Comparison of ENCODE assay signal across 19 mouse cellular contexts in the genomic region with DNA sequence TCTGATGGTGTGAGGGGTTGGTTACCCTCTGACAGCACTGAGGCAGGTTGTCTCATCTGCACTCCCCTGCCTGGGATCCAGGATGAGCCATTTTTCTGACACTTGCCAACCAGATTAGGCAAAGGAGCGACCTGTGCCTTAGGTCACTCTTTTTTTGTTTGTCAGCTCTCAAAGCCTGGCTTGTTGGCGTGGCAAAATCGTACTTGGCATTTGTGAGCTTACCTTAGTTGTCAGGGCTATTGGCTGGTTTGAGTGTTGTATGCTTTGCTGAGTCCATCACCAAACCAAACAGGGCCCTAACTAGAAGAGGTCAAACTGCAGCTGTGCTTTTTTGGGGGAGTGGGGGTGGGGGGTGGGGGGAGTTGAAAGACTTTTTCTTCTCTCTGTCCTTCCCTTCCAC. TPM values are rescaled to one million over a fixed set of nuclear protein-coding genes. Genes with fewer than 3 reads are reported as not detected.
DNase-seq lines count a peak whose midpoint lies in the region; ATAC-seq and TF ChIP-seq lines count a peak whose summit lies in the region.
"Had no signal": no experiment of that assay in that cellular context is flagged by ENCODE, and none has a peak within 500 bp of the region (broad histone marks: within the 10 kb centered on the region; RNA-seq: fewer than 3 reads in every experiment).

No protein-coding gene starts in this region.

- H3K4me1 ChIP-seq in liver, adult 2 months (ENCODE audit: control insufficient read depth, insufficient read depth, low read length) = peaks cover 39% of the 10 kb centered on the region
- H3K4me1 ChIP-seq in liver, embryonic 12.5 days = peaks cover 6% of the 10 kb centered on the region; the same call in 1 of the 2 replicates

- no peak for ATAC-seq in liver, embryonic 12.5 days
- ATAC-seq: activated CD4-positive, CD25-positive, alpha-beta regulatory T cell, adult 4 months; CD4-positive, CD25-positive, alpha-beta regulatory T cell, adult 4 months; Patski had no signal

- H3K79me2 ChIP-seq in liver, adult 2 months (ENCODE audit: control insufficient read depth, insufficient read depth, low read length) = peaks cover 27% of the 10 kb centered on the region

- TF ChIP-seq CTCF in liver, adult 2 months (IDR thresholded peaks at IDR 0.05; ENCODE audit: low read depth, low read length) = no peak

- 31% methylated on average over 3 of the region's 3 CpGs for WGBS in liver, adult 2 months
- 62% methylated on average over 3 of the region's 3 CpGs for WGBS in liver, embryonic 12.5 days (ENCODE audit: insufficient replicate concordance)

- no peak for TF ChIP-seq POLR2A in liver, adult 2 months (IDR thresholded peaks at IDR 0.05; ENCODE audit: extremely low read depth, insufficient read depth, low read length)

- peak; percentile 99 for DNase-seq in liver, adult 2 months (ENCODE audit: extremely low read depth, low read depth, low spot score)
- DNase-seq: adrenal gland, adult 2 months; adrenal gland, adult 8-10 months; adrenal gland, postnatal 10 days; adrenal gland, postnatal 14 days; adrenal gland, postnatal 25 days; adrenal gland, postnatal 36 days; B cell, adult 2 months; cerebellum, adult 11 months; cerebellum, adult 11-12 months; cerebellum, adult 18-20 months; cerebellum, adult 2 months had no signal

- peaks cover 9% of the 10 kb centered on the region; the same call in 1 of the 2 replicates for H3K36me3 ChIP-seq in liver, adult 2 months (ENCODE audit: control insufficient read depth, insufficient read depth, low read length)
- no peaks in the 10 kb centered on the region for H3K36me3 ChIP-seq in liver, embryonic 12.5 days
- H3K36me3 ChIP-seq: G1E had no signal

- peak overlapping the region; percentile 90 for H3K27ac ChIP-seq in liver, adult 2 months (replicated peaks; ENCODE audit: insufficient read depth, low read depth, low read length)
- no peak overlapping the region for H3K27ac ChIP-seq in liver, embryonic 12.5 days

- H3K4me2 ChIP-seq in liver, embryonic 12.5 days = no peak overlapping the region

- no peak overlapping the region for H3K4me3 ChIP-seq in liver, adult 2 months (ENCODE audit: insufficient read depth, low read depth, low read length)
- no peak overlapping the region for H3K4me3 ChIP-seq in liver, embryonic 12.5 days

- no peaks in the 10 kb centered on the region for H3K9me3 ChIP-seq in liver, embryonic 12.5 days (replicated peaks)
- H3K9me3 ChIP-seq: G1E had no signal

- H3K9ac ChIP-seq in liver, adult 2 months (ENCODE audit: low read depth, low read length) = peak overlapping the region; percentile 40
- H3K9ac ChIP-seq in liver, embryonic 12.5 days = no peak overlapping the region

- H3K27me3 ChIP-seq in liver, adult 2 months (ENCODE audit: control insufficient read depth, insufficient read depth, low read length) = no peaks in the 10 kb centered on the region
- peaks cover 7% of the 10 kb centered on the region for H3K27me3 ChIP-seq in liver, embryonic 12.5 days (replicated peaks)
- H3K27me3 ChIP-seq: CH12.LX had no signal

RNA-seq across cellular contexts. Expression of gene Cyp27a1, which starts 5.9 kb away (rescaled TPM):
- total RNA-seq in liver, adult 2 months (2014; rRNA removed) = 501 and 607 TPM in 2 replicates
- 223 and 259 TPM in 2 replicates for polyA plus RNA-seq in liver, adult 2 months (2012; rRNA removed)
- 2.3 and 2.8 TPM in 2 replicates for polyA plus RNA-seq in liver, embryonic 12.5 days (2016; fragmentation: Nextera tagmentation; extraction: Ambion mirVana)
- total RNA-seq: CH12.LX, MEL had no signal
- polyA plus RNA-seq: CD4-positive, CD25-positive, alpha-beta regulatory T cell, adult 4 months; G1E; Patski had no signal

RNA-seq across cellular contexts. Expression of gene Prkag3, which starts 29.7 kb away (rescaled TPM):
- 0.07 and 0.28 TPM in 2 replicates for total RNA-seq in liver, adult 2 months (2014; rRNA removed)
- polyA plus RNA-seq in liver, adult 2 months (2012; rRNA removed) = 0.02 TPM in 1 of 2 replicates, not detected in the other
- 0.13 TPM in 1 of 2 replicates, not detected in the other for polyA plus RNA-seq in liver, embryonic 12.5 days (2016; fragmentation: Nextera tagmentation; extraction: Ambion mirVana)
- total RNA-seq: adrenal gland, postnatal 25 days; G1E; MEL had no signal
- polyA plus RNA-seq: activated CD4-positive, CD25-positive, alpha-beta regulatory T cell, adult 4 months; CD4-positive, CD25-positive, alpha-beta regulatory T cell, adult 4 months; G1E; Patski had no signal

RNA-seq across cellular contexts. Expression of gene Wnt6, which starts 52.4 kb away (rescaled TPM):
- not detected in 2 replicates for total RNA-seq in liver, adult 2 months (2014; rRNA removed)
- polyA plus RNA-seq in liver, adult 2 months (2012; rRNA removed) = 0.05 and 0.28 TPM in 2 replicates
- 0.13 and 0.86 TPM in 2 replicates for polyA plus RNA-seq in liver, embryonic 12.5 days (2016; fragmentation: Nextera tagmentation; extraction: Ambion mirVana)
- total RNA-seq: G1E, MEL had no signal
- polyA plus RNA-seq: activated CD4-positive, CD25-positive, alpha-beta regulatory T cell, adult 4 months; CD4-positive, CD25-positive, alpha-beta regulatory T cell, adult 4 months; G1E; Patski had no signal

RNA-seq across cellular contexts. Expression of gene Ttll4, which starts 57.7 kb away (rescaled TPM):
- total RNA-seq in liver, adult 2 months (2014; rRNA removed) = 8.6 and 11.1 TPM in 2 replicates
- polyA plus RNA-seq in liver, adult 2 months (2012; rRNA removed) = 4.5 and 9.1 TPM in 2 replicates
- 15.4 and 17.8 TPM in 2 replicates for polyA plus RNA-seq in liver, embryonic 12.5 days (2016; fragmentation: Nextera tagmentation; extraction: Ambion mirVana)

Comparison
In these comparisons a context has a peak if more than half of its experiments do, and no peak if none do; other contexts are left out.
1. RNA of gene Cyp27a1, which starts 5.9 kb away (polyA plus RNA-seq): 223 to 259 TPM in liver, adult 2 months; 2.3 to 2.8 TPM in liver, embryonic 12.5 days; every median in the first group is over 10 times any median in the second.